Mouse (Mus musculus): ENCODE results near the gene Rcsd1. TPM values are rescaled to one million over a fixed set of nuclear protein-coding genes. Genes with fewer than 3 reads are reported as not detected.

The Rcsd1 gene
- total RNA-seq, 4 experiments from 2014 or later = 15.2 to 23.8 (median 18.2) TPM

GRCm38 (mm10) chr1:165717711-165718542 lies 8.4 kb upstream of the Rcsd1 start:
- peak; percentile 55 for DNase-seq

- DNase-seq = no peak
These were observed 6.9 kb upstream of the Rcsd1 start for GRCm38 (mm10) chr1:165716426-165716825.

- DNase-seq = no peak
These were observed 4.2 kb upstream of the Rcsd1 start for GRCm38 (mm10) chr1:165713798-165714197.

- DNase-seq = no peak
These were observed 2.4 kb upstream of the Rcsd1 start for GRCm38 (mm10) chr1:165711914-165712313.

GRCm38 (mm10) chr1:165708686-165709380 lies 724 bp downstream of the Rcsd1 start:
- no peak for DNase-seq

- DNase-seq = no peak
These were observed 1.8 kb downstream of the Rcsd1 start for GRCm38 (mm10) chr1:165707640-165708322.

- no peak for DNase-seq
These were observed 2.3 kb downstream of the Rcsd1 start for GRCm38 (mm10) chr1:165707241-165707639.

GRCm38 (mm10) chr1:165706492-165706891 lies 3.1 kb downstream of the Rcsd1 start:
- no peak for DNase-seq

- no peak for DNase-seq
These were observed 3.6 kb downstream of the Rcsd1 start for GRCm38 (mm10) chr1:165705868-165706348.

- DNase-seq = no peak
These were observed 4.2 kb downstream of the Rcsd1 start for GRCm38 (mm10) chr1:165705368-165705767.

- no peak for DNase-seq
These were observed 4.7 kb downstream of the Rcsd1 start for GRCm38 (mm10) chr1:165704841-165705240.

GRCm38 (mm10) chr1:165702221-165703031 lies 7.1 kb downstream of the Rcsd1 start:
- DNase-seq = no peak

GRCm38 (mm10) chr1:165701562-165701961 lies 8.0 kb downstream of the Rcsd1 start:
- DNase-seq = no peak

GRCm38 (mm10) chr1:165700933-165701518 lies 8.5 kb downstream of the Rcsd1 start:
- DNase-seq = no peak

GRCm38 (mm10) chr1:165700376-165700815 lies 9.2 kb downstream of the Rcsd1 start:
- DNase-seq = peak; percentile 33

GRCm38 (mm10) chr1:165697701-165698100 lies 11.9 kb downstream of the Rcsd1 start:
- DNase-seq = no peak

- DNase-seq = no peak
These were observed 12.7 kb downstream of the Rcsd1 start for GRCm38 (mm10) chr1:165696870-165697269.

GRCm38 (mm10) chr1:165696040-165696439 lies 13.5 kb downstream of the Rcsd1 start:
- DNase-seq = no peak

GRCm38 (mm10) chr1:165695392-165696014 lies 14.1 kb downstream of the Rcsd1 start:
- no peak for DNase-seq

- no peak for DNase-seq
These were observed 15.7 kb downstream of the Rcsd1 start for GRCm38 (mm10) chr1:165693856-165694255.

GRCm38 (mm10) chr1:165691516-165691915 lies 18.0 kb downstream of the Rcsd1 start:
- peak; percentile 43 for DNase-seq

Data from adrenal gland, adult 8-10 months (tissue).